Mouse (Mus musculus): Measurements from ENCODE around the gene Olfr978. TPM values are rescaled to one million over a fixed set of nuclear protein-coding genes. Genes with fewer than 3 reads are reported as not detected.
"Not testable (repeated sequence)": the region's sequence is repeated elsewhere in the genome, so short reads cannot be mapped to it uniquely, and the experiment has no call there.

Gene Olfr978
- polyA plus RNA-seq (2015; fragmentation: Nextera tagmentation; extraction: Ambion mirVana), result not detected in 2 replicates

DNA sequence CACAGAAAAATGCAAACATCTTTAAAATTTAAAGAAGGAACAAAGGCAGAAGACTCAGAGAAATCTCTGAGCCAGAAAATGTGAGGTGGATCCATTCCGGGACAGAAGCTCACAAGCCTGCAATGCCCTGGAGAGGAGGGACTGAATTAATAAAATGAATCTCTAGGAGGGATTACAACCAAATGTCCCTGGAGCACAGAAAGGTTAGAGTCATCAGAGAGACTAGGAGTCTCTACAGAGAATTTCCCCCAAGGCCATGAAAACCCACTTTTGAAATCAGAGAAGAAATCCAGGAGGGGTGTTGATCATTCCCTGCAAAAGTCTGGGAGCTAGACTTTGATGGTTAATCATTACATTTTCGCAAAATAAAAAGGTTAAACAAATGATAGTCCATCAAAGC lies at the start of gene Olfr978:
Gene Olfr978 (plus strand): TSS at position 301 of the 400 bp plus-strand sequence.
- Histone ChIP-seq H3K27me3 (replicated peaks) (no peaks in the 10 kb centered on the region), H3K9me3 (replicated peaks) (no peaks in the 10 kb centered on the region), H3K9ac (replicated peaks) (no peak within 1 kb of the TSS), H3K36me3 (no peaks in the 10 kb centered on the region), H3K4me1 (no peaks in the 10 kb centered on the region), H3K4me2 (no peak within 1 kb of the TSS), H3K27ac (replicated peaks) (no peak within 1 kb of the TSS), H3K4me3 (replicated peaks) (no peak within 1 kb of the TSS)
- WGBS, result 93% methylated on average over 2 of the region's 2 CpGs
- no peak for ATAC-seq (ENCODE audit: low FRiP score)

DNA sequence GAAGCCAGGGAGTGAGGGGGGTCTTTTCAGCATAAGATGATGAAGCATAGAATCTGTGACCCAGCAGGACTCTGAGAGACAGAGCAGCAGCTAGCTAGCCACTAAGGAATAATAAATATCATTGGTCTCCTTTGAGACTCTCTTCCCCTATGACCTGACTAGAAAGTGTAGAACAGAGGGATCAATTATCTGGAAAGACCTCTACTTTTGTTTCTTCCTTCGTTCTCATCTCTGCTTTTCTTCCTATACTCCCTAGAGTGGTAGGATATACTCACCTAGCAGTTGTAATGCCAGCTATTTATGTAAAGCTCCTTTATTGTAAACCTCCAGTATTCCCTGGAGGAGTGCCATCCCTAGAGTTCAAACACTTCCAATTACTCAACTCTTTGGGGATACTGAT lies 40.0 kb upstream of the Olfr978 start, which contains the start of gene Olfr975:
Gene Olfr975 (minus strand): TSS at position 101 of the 400 bp plus-strand sequence.
- Histone ChIP-seq H3K9me3 (replicated peaks) (no peaks in the 10 kb centered on the region), H3K4me2 (no peak within 1 kb of the TSS), H3K4me3 (replicated peaks) (no peak within 1 kb of the TSS), H3K4me1 (no peaks in the 10 kb centered on the region), H3K9ac (replicated peaks) (no peak within 1 kb of the TSS), H3K36me3 (no peaks in the 10 kb centered on the region), H3K27ac (replicated peaks) (no peak within 1 kb of the TSS), H3K27me3 (replicated peaks) (no peaks in the 10 kb centered on the region)
- ATAC-seq (ENCODE audit: low FRiP score), result no peak
- WGBS, result 57% methylated on average over 1 of the region's 1 CpGs

DNA sequence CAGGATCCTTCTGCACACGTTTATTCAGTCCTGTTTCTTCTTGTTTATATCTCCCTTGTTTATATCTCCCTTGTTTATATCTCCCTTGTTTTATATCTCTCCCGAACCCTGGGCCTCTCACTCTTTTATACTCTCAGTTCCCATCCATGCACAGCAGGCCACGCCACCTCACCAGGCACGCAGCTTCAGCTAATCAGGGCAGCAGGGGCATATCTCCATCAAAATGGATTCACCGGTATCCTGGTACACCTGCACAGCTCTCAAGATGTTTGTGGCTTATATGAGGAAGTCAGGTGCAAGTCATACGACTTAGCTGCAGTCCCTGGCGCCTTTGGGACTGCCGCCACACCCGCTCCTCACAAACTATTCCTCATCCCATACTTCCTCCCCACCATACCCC lies 30.9 kb upstream of the Olfr978 start, which contains the start of gene Olfr976:
Gene Olfr976 (minus strand): TSS at position 101 of the 400 bp plus-strand sequence.
- not testable (repeated sequence) for H3K27me3 ChIP-seq (replicated peaks); H3K4me1 ChIP-seq; H3K4me2 ChIP-seq; ATAC-seq (ENCODE audit: low FRiP score); H3K4me3 ChIP-seq (replicated peaks); H3K27ac ChIP-seq (replicated peaks); H3K9me3 ChIP-seq (replicated peaks); H3K36me3 ChIP-seq; H3K9ac ChIP-seq (replicated peaks)
- WGBS, result 92% methylated on average over 8 of the region's 9 CpGs

GRCm38 (mm10) chr9:39976581-39977145 lies 15.2 kb upstream of the Olfr978 start:
- not testable (repeated sequence) for H3K9me3 ChIP-seq (replicated peaks); H3K27ac ChIP-seq (replicated peaks); H3K4me3 ChIP-seq (replicated peaks); H3K27me3 ChIP-seq (replicated peaks); H3K4me1 ChIP-seq; ATAC-seq (ENCODE audit: low FRiP score); H3K9ac ChIP-seq (replicated peaks); H3K36me3 ChIP-seq; H3K4me2 ChIP-seq
- WGBS, result 90% methylated on average over 1 of the region's 1 CpGs

DNA sequence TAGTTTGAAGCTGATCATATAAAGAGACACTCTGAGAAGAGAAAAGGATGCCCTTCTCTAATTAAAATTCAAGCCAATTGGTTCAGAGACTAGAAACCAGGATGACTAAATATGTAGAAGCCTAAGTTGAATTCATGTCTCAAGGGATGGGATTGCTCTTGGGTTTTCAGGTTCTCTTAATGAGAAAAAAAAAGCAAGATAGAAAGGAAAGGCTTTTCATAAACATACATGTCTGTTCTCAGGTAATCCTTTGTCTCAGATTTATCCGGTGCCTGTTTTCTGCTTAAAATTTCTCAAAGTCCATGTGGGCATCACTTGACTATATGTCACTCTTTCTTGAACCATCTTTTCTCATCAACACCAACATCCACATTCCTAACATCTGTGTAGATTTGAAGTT lies 11.5 kb downstream of the Olfr978 start, which contains the start of gene Olfr979:
Gene Olfr979 (minus strand): TSS at position 101 of the 400 bp plus-strand sequence.
- no peak for ATAC-seq (ENCODE audit: low FRiP score)
- no peak within 1 kb of the TSS for H3K9ac ChIP-seq (replicated peaks)
- no peak within 1 kb of the TSS for H3K4me2 ChIP-seq

DNA sequence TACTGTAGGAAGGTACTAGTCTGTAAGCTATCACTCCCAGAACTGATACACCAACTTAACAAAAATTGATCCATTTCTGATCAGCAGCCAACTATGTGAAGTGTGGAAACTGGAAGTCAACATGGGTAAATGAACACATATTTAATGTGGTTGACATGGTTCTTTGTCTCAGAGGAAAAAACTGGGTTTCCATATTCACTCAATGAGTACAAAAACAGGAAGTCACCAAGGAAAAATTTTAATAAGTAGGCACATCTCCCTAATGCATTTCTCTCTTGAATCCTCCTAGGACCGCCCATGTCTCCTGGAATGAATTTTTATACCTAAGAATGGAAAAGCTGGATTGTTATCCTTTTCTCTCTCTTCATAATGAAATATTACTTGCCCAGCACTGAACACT lies 17.6 kb downstream of the Olfr978 start, which contains the start of gene Olfr980:
Gene Olfr980 (minus strand): TSS at position 101 of the 400 bp plus-strand sequence.
- ATAC-seq (ENCODE audit: low FRiP score), result no peak
- 86% methylated on average over 1 of the region's 1 CpGs for WGBS
- no peak within 1 kb of the TSS for H3K4me2 ChIP-seq
- no peaks in the 10 kb centered on the region for H3K4me1 ChIP-seq
- no peaks in the 10 kb centered on the region for H3K9me3 ChIP-seq (replicated peaks)
- H3K27ac ChIP-seq (replicated peaks), result no peak within 1 kb of the TSS
- H3K4me3 ChIP-seq (replicated peaks), result no peak within 1 kb of the TSS
- no peaks in the 10 kb centered on the region for H3K27me3 ChIP-seq (replicated peaks)
- no peaks in the 10 kb centered on the region for H3K36me3 ChIP-seq
- H3K9ac ChIP-seq (replicated peaks), result no peak within 1 kb of the TSS

More for the DNA sequence above, 11.5 kb downstream of the Olfr978 start, which contains the start of gene Olfr979:
- H3K4me1 ChIP-seq, result no peaks in the 10 kb centered on the region
- H3K27ac ChIP-seq (replicated peaks), result no peak within 1 kb of the TSS
- 95% methylated on average over 1 of the region's 1 CpGs for WGBS
- H3K36me3 ChIP-seq, result no peaks in the 10 kb centered on the region
- no peak within 1 kb of the TSS for H3K4me3 ChIP-seq (replicated peaks)
- H3K9me3 ChIP-seq (replicated peaks), result no peaks in the 10 kb centered on the region
- no peaks in the 10 kb centered on the region for H3K27me3 ChIP-seq (replicated peaks)

DNA sequence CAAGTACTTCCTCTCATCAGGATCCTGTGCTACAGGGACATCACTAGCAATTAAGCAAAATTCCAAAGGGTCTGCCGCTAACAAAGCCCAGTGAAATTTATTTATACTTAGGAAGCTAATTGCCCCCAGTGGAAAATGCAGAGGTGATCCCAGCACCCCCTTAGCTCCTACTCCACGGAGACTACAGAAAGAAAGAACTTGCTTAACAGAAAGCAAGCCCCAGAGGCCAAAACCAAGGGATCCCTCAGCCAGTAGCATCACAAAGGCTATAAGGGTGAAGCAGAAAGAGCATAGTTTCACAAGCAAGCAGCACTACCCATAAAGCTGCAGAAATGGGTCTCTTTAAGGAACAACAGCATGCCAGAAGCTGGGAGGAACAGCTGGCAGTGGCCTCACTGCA lies 29.3 kb downstream of the Olfr978 start, which contains the start of gene Olfr981:
Gene Olfr981 (plus strand): TSS at position 301 of the 400 bp plus-strand sequence.
- no peaks in the 10 kb centered on the region for H3K4me1 ChIP-seq
- 63% methylated on average over 2 of the region's 2 CpGs for WGBS
- H3K36me3 ChIP-seq, result no peaks in the 10 kb centered on the region
- H3K9ac ChIP-seq (replicated peaks), result no peak within 1 kb of the TSS
- H3K4me3 ChIP-seq (replicated peaks), result no peak within 1 kb of the TSS
- no peak within 1 kb of the TSS for H3K4me2 ChIP-seq
- ATAC-seq (ENCODE audit: low FRiP score), result no peak
- H3K9me3 ChIP-seq (replicated peaks), result no peaks in the 10 kb centered on the region
- H3K27ac ChIP-seq (replicated peaks), result no peak within 1 kb of the TSS
- no peaks in the 10 kb centered on the region for H3K27me3 ChIP-seq (replicated peaks)

Other genes with a start within 250 kb of the Olfr978 start
- not detected in 2 replicates for gene Olfr967, start 245.9 kb upstream of the Olfr978 start, polyA plus RNA-seq (2015; fragmentation: Nextera tagmentation; extraction: Ambion mirVana)
- gene Olfr968, start 208.9 kb upstream of the Olfr978 start, polyA plus RNA-seq (2015; fragmentation: Nextera tagmentation; extraction: Ambion mirVana), result not detected in 2 replicates
- gene Olfr969, start 201.2 kb upstream of the Olfr978 start, polyA plus RNA-seq (2015; fragmentation: Nextera tagmentation; extraction: Ambion mirVana), result not detected in 2 replicates
- gene Olfr970, start 183.3 kb upstream of the Olfr978 start, polyA plus RNA-seq (2015; fragmentation: Nextera tagmentation; extraction: Ambion mirVana), result not detected in 2 replicates
- gene Olfr971, start 155.2 kb upstream of the Olfr978 start, polyA plus RNA-seq (2015; fragmentation: Nextera tagmentation; extraction: Ambion mirVana), result not detected in 2 replicates
- not detected in 2 replicates for gene Olfr972, start 125.7 kb upstream of the Olfr978 start, polyA plus RNA-seq (2015; fragmentation: Nextera tagmentation; extraction: Ambion mirVana)
- not detected in 2 replicates for gene Olfr229, start 84.8 kb upstream of the Olfr978 start, polyA plus RNA-seq (2015; fragmentation: Nextera tagmentation; extraction: Ambion mirVana)
- gene Olfr974, start 54.6 kb upstream of the Olfr978 start, polyA plus RNA-seq (2015; fragmentation: Nextera tagmentation; extraction: Ambion mirVana), result not detected in 2 replicates
- not detected in 2 replicates for gene Olfr975, start 40.1 kb upstream of the Olfr978 start, polyA plus RNA-seq (2015; fragmentation: Nextera tagmentation; extraction: Ambion mirVana)
- gene Olfr976, start 31.0 kb upstream of the Olfr978 start, polyA plus RNA-seq (2015; fragmentation: Nextera tagmentation; extraction: Ambion mirVana), result not detected in 2 replicates
- not detected in 2 replicates for gene Olfr979, start 11.4 kb downstream of the Olfr978 start, polyA plus RNA-seq (2015; fragmentation: Nextera tagmentation; extraction: Ambion mirVana)
- not detected in 2 replicates for gene Olfr980, start 17.5 kb downstream of the Olfr978 start, polyA plus RNA-seq (2015; fragmentation: Nextera tagmentation; extraction: Ambion mirVana)
- not detected in 2 replicates for gene Olfr981, start 29.4 kb downstream of the Olfr978 start, polyA plus RNA-seq (2015; fragmentation: Nextera tagmentation; extraction: Ambion mirVana)
- gene Olfr982, start 81.7 kb downstream of the Olfr978 start, polyA plus RNA-seq (2015; fragmentation: Nextera tagmentation; extraction: Ambion mirVana), result not detected in 2 replicates
- gene Olfr983, start 101.5 kb downstream of the Olfr978 start, polyA plus RNA-seq (2015; fragmentation: Nextera tagmentation; extraction: Ambion mirVana), result not detected in 2 replicates
- not detected in 2 replicates for gene Olfr984, start 122.1 kb downstream of the Olfr978 start, polyA plus RNA-seq (2015; fragmentation: Nextera tagmentation; extraction: Ambion mirVana)
- not detected in 2 replicates for gene Olfr985, start 138.1 kb downstream of the Olfr978 start, polyA plus RNA-seq (2015; fragmentation: Nextera tagmentation; extraction: Ambion mirVana)
- gene Tmem225, start 156.0 kb downstream of the Olfr978 start, polyA plus RNA-seq (2015; fragmentation: Nextera tagmentation; extraction: Ambion mirVana), result not detected in 2 replicates
- gene Olfr986, start 188.8 kb downstream of the Olfr978 start, polyA plus RNA-seq (2015; fragmentation: Nextera tagmentation; extraction: Ambion mirVana), result 0.05 and 0.08 TPM in 2 replicates
- gene Zfp202, start 200.2 kb downstream of the Olfr978 start, polyA plus RNA-seq (2015; fragmentation: Nextera tagmentation; extraction: Ambion mirVana), result 10.2 and 11.0 TPM in 2 replicates